Mouse (Mus musculus): ENCODE data around the gene Cerk. TPM values are rescaled to one million over a fixed set of nuclear protein-coding genes. Genes with fewer than 3 reads are reported as not detected.
"Not testable (repeated sequence)": the region's sequence is repeated elsewhere in the genome, so short reads cannot be mapped to it uniquely, and the experiment has no call there.

The Cerk gene
- polyA plus RNA-seq, 1 experiment: 42.8 TPM

- H3K4me1 ChIP-seq (ENCODE audit: control insufficient read depth, insufficient read depth, low read length): peaks cover 19% of the 10 kb centered on the region
- no peak for TF ChIP-seq CTCF (IDR thresholded peaks at IDR 0.05; ENCODE audit: extremely low read depth, insufficient read depth, low read length)
- no peak for TF ChIP-seq POLR2A (IDR thresholded peaks at IDR 0.05; ENCODE audit: extremely low read depth, insufficient read depth, low read length)
- H3K4me3 ChIP-seq (ENCODE audit: insufficient read depth, low read length): no peak overlapping the region
- H3K27ac ChIP-seq (ENCODE audit: insufficient read depth, low read length): peak overlapping the region; percentile 56
These were observed 16.8 kb downstream of the Cerk start for GRCm38 (mm10) chr15:86168941-86169816.

- no peak for TF ChIP-seq CTCF (IDR thresholded peaks at IDR 0.05; ENCODE audit: extremely low read depth, insufficient read depth, low read length)
- no peak for TF ChIP-seq POLR2A (IDR thresholded peaks at IDR 0.05; ENCODE audit: extremely low read depth, insufficient read depth, low read length)
- peak overlapping the region; percentile 60; the same call in 1 of the 2 replicates for H3K27ac ChIP-seq (ENCODE audit: insufficient read depth, low read length)
- peaks cover 15% of the 10 kb centered on the region for H3K4me1 ChIP-seq (ENCODE audit: control insufficient read depth, insufficient read depth, low read length)
- H3K4me3 ChIP-seq (ENCODE audit: insufficient read depth, low read length): no peak overlapping the region
These were observed 17.5 kb downstream of the Cerk start for GRCm38 (mm10) chr15:86168505-86168867.

DNA sequence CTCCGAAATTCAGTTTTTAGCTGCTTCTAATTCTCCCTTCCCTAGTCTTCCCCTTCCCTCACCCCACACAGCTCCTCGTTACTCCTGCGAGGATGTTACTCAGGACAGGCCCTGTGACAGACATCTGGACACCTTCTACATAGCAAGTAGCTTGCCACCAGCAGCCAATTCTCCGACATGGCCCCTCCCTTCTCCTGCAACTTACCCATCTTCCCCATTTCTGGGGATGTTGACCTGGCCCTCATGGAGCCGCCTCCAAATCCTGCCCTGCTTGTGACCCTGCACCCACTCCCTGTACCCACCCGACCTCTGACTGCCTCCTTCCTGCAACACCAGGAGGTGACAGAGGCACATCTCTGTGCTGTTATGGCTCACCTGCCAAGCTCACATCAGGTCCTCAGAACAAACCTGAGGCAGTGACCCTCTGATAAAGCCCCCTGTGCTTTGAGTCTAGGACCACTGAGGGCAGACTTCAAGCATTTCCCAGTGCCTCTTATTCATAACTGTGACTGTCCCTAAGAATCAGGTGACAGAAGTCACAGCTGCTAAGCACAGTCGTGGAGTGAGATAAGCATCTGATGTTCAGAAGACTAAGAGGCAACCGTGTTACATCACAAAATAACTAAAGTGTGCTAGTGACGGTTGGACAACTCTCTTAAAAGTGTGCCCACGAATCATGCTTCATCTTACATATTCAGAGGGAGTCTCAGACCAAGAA is 18.0 kb downstream of the Cerk start:
- Histone ChIP-seq H3K4me3 (ENCODE audit: insufficient read depth, low read length) (no peak overlapping the region), H3K4me1 (ENCODE audit: control insufficient read depth, insufficient read depth, low read length) (peaks cover 15% of the 10 kb centered on the region), H3K27ac (ENCODE audit: insufficient read depth, low read length) (peak overlapping the region; percentile 60)
- no peak for TF ChIP-seq POLR2A (IDR thresholded peaks at IDR 0.05; ENCODE audit: extremely low read depth, insufficient read depth, low read length)
- no peak for TF ChIP-seq CTCF (IDR thresholded peaks at IDR 0.05; ENCODE audit: extremely low read depth, insufficient read depth, low read length)

- H3K4me3 ChIP-seq (ENCODE audit: insufficient read depth, low read length): no peak overlapping the region
- no peak overlapping the region for H3K27ac ChIP-seq (ENCODE audit: insufficient read depth, low read length)
- H3K4me1 ChIP-seq (ENCODE audit: control insufficient read depth, insufficient read depth, low read length): peaks cover 15% of the 10 kb centered on the region
- TF ChIP-seq CTCF (IDR thresholded peaks at IDR 0.05; ENCODE audit: extremely low read depth, insufficient read depth, low read length) (no peak), POLR2A (IDR thresholded peaks at IDR 0.05; ENCODE audit: extremely low read depth, insufficient read depth, low read length) (no peak)
These were observed 18.8 kb downstream of the Cerk start for GRCm38 (mm10) chr15:86167032-86167655.

DNA sequence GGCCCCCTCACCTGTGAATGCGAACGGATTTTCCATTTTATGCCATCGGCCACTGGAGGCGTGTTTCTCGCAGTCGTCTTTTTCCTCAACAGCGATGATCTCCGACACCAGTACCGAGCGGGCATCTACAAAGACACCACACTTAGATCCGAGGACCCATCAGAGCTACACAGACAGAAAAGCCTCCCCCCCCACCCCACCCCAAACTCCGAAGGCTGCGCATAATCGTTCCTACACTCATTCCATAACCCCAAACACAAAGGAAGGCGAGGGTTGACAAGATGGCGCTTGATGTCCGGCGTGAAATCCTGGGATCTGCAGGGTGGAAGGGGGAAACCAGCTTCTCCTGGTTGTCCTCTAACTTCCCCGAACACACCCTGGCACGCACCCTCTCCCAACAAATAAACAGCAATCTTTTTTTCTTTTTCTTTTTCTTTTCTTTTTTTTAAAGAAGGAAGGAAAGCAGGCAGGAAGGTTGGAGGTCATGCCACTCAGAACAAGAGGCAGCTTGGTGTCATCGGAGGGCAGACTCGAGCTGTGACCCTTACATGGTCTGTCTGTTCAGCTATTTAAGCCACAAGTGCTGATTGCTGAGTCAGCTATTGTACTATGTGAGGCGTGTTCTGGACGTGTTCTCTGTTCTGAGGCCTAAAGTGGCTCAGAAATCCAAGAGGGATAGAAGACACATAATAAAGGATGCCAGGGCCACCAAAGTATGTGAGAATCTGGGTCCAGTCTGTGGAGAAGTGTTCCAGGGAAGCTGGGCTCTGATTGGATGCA is 19.9 kb downstream of the Cerk start:
- TF ChIP-seq POLR2A (IDR thresholded peaks at IDR 0.05; ENCODE audit: extremely low read depth, insufficient read depth, low read length) (no peak), CTCF (IDR thresholded peaks at IDR 0.05; ENCODE audit: extremely low read depth, insufficient read depth, low read length) (no peak)
- no peak overlapping the region for H3K27ac ChIP-seq (ENCODE audit: insufficient read depth, low read length)
- no peak overlapping the region for H3K4me3 ChIP-seq (ENCODE audit: insufficient read depth, low read length)
- peaks cover 15% of the 10 kb centered on the region for H3K4me1 ChIP-seq (ENCODE audit: control insufficient read depth, insufficient read depth, low read length)

GRCm38 (mm10) chr15:86164718-86165345 is 21.1 kb downstream of the Cerk start:
- peaks cover 15% of the 10 kb centered on the region for H3K4me1 ChIP-seq (ENCODE audit: control insufficient read depth, insufficient read depth, low read length)
- TF ChIP-seq POLR2A (IDR thresholded peaks at IDR 0.05; ENCODE audit: extremely low read depth, insufficient read depth, low read length): no peak
- TF ChIP-seq CTCF (IDR thresholded peaks at IDR 0.05; ENCODE audit: extremely low read depth, insufficient read depth, low read length): no peak
- no peak overlapping the region for H3K4me3 ChIP-seq (ENCODE audit: insufficient read depth, low read length)
- no peak overlapping the region for H3K27ac ChIP-seq (ENCODE audit: insufficient read depth, low read length)

DNA sequence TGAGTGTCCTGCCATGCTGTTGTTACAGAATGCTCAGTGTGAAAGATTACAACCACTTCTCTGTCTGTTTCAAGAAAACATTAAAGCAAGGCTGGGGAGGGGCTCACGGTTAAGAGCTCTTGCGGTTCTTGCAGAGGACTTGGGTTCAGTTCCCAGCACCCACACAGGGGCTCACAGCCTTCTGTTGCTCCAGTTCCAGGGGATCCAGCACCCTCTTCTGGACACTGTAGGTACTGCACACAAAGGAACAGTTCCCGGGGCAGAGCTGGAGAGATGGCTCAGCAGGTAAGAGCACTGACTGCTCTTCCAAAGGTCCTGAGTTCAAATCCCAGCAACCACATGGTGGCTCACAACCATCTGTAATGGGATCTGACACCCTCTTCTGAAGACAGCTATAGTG is 24.1 kb downstream of the Cerk start:
- H3K4me3 ChIP-seq (ENCODE audit: insufficient read depth, low read length); H3K4me1 ChIP-seq (ENCODE audit: control insufficient read depth, insufficient read depth, low read length): not testable (repeated sequence)

DNA sequence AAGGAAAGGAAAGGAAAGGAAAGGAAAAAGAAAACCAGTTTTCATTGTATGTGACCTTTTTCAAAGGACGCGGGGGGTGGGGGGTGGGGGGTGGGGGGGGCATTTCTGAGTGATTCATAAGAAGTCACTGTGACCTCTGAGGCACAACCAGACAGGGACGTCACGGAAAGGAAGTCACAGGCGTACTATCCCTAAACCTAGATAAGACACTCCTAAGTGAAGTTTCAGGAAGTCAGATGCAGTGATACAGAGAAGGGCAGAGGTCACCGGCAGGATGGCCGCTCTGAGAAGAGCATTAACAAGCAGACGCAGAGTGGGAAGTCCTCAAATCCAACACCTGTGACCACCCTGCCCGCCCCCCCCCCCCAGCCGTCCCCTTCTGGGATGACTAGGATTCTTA is 25.0 kb downstream of the Cerk start:
- no peak overlapping the region for H3K27ac ChIP-seq (ENCODE audit: insufficient read depth, low read length)
- TF ChIP-seq POLR2A (IDR thresholded peaks at IDR 0.05; ENCODE audit: extremely low read depth, insufficient read depth, low read length) (no peak), CTCF (IDR thresholded peaks at IDR 0.05; ENCODE audit: extremely low read depth, insufficient read depth, low read length) (no peak)
- no peaks in the 10 kb centered on the region for H3K4me1 ChIP-seq (ENCODE audit: control insufficient read depth, insufficient read depth, low read length)
- no peak overlapping the region for H3K4me3 ChIP-seq (ENCODE audit: insufficient read depth, low read length)

More for the DNA sequence above, 24.1 kb downstream of the Cerk start:
- H3K27ac ChIP-seq (ENCODE audit: insufficient read depth, low read length): not testable (repeated sequence)

GRCm38 (mm10) chr15:86159719-86160118 is 26.2 kb downstream of the Cerk start:
- Histone ChIP-seq H3K4me3 (ENCODE audit: insufficient read depth, low read length) (no peak overlapping the region), H3K4me1 (ENCODE audit: control insufficient read depth, insufficient read depth, low read length) (no peaks in the 10 kb centered on the region), H3K27ac (ENCODE audit: insufficient read depth, low read length) (no peak overlapping the region)
- TF ChIP-seq POLR2A (IDR thresholded peaks at IDR 0.05; ENCODE audit: extremely low read depth, insufficient read depth, low read length): no peak
- TF ChIP-seq CTCF (IDR thresholded peaks at IDR 0.05; ENCODE audit: extremely low read depth, insufficient read depth, low read length): no peak

Data from cortical plate, adult 2 months (tissue).